Mouse (Mus musculus) splenic B cell, adult 2 months (primary cell): ENCODE data around the gene Dqx1.

Experiments used
- DNase-seq: peaks from one replicate; pipeline ENCODE4 v3.0.0-alpha.2; 2011; ENCODE audit warnings: low read depth, low spot score
- H3K27me3 ChIP-seq: 2 replicates; pipeline ENCODE4 v1.6.1; 2012; ENCODE audit warnings: mild to moderate bottlenecking, low read length, moderate library complexity, mixed read lengths; ENCODE audit not compliant: control insufficient read depth, poor library complexity, insufficient read depth, severe bottlenecking
- H3K36me3 ChIP-seq: 2 replicates; pipeline ENCODE4 v1.6.1; 2012; ENCODE audit warnings: mild to moderate bottlenecking, low read length, moderate library complexity, mixed read lengths; ENCODE audit not compliant: control insufficient read depth, poor library complexity, insufficient read depth, severe bottlenecking

Dqx1 gene

GRCm38 (mm10) chr6:83025221-83025620 is 32.4 kb upstream of the Dqx1 start:
- no peaks in the 10 kb centered on the region; the same call in 1 of the 2 replicates for H3K36me3 ChIP-seq
- no peak for DNase-seq
- no peaks in the 10 kb centered on the region; the same call in 1 of the 2 replicates for H3K27me3 ChIP-seq

DNA sequence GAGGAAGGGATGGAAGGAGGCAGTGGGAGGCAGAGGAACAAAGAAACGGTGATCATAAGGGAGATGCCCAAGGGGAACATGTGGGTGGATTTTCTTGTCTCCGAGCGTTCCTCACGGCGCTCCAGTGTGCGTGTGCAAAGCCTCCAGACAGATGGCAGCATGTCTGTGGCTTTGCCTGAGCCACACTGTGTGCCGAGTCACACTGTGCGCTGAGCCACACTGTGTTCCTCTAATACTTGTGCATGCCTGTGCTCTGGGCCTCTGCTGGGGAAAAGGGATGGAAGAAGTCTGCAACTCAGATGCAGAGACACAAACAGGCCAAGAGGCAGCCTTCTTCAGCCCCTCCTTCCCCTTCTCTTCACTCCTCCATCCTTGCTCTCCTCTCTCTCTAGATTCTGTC is 30.4 kb upstream of the Dqx1 start:
- peaks cover 8% of the 10 kb centered on the region for H3K36me3 ChIP-seq
- DNase-seq = no peak

DNA sequence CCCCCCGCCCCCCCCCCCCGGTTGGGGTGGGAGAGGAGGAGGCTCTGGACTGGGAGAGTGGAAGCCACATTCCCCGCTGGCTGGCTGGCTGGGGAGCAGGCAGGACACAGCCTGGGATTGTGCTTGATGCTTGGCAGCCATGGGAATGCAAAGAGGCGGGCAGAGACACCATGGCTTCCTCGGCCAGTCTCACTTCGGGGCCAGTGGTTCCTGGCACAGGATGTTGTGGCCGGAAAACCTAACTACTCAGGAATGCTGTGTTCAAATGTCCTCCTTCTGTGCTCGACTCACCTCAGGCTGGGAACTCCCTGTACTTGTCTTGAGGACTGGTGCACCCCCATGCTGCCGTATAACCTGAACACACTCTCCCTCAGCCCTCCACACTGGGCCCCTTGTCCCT is 29.9 kb upstream of the Dqx1 start:
- no peak for DNase-seq
- H3K36me3 ChIP-seq = peaks cover 8% of the 10 kb centered on the region

More for the DNA sequence above, 30.4 kb upstream of the Dqx1 start:
- H3K27me3 ChIP-seq = no peaks in the 10 kb centered on the region; the same call in 1 of the 2 replicates

GRCm38 (mm10) chr6:83029777-83030176 is 27.9 kb upstream of the Dqx1 start:
- no peak for DNase-seq
- H3K27me3 ChIP-seq = no peaks in the 10 kb centered on the region
- peaks cover 8% of the 10 kb centered on the region for H3K36me3 ChIP-seq

More for the DNA sequence above, 29.9 kb upstream of the Dqx1 start:
- no peaks in the 10 kb centered on the region; the same call in 1 of the 2 replicates for H3K27me3 ChIP-seq

GRCm38 (mm10) chr6:83031111-83031510 is 26.5 kb upstream of the Dqx1 start:
- Histone ChIP-seq H3K36me3 (peaks cover 8% of the 10 kb centered on the region), H3K27me3 (no peaks in the 10 kb centered on the region)
- no peak for DNase-seq

GRCm38 (mm10) chr6:83031921-83032590 is 25.6 kb upstream of the Dqx1 start:
- no peak for DNase-seq
- Histone ChIP-seq H3K36me3 (peaks cover 8% of the 10 kb centered on the region), H3K27me3 (no peaks in the 10 kb centered on the region)

DNA sequence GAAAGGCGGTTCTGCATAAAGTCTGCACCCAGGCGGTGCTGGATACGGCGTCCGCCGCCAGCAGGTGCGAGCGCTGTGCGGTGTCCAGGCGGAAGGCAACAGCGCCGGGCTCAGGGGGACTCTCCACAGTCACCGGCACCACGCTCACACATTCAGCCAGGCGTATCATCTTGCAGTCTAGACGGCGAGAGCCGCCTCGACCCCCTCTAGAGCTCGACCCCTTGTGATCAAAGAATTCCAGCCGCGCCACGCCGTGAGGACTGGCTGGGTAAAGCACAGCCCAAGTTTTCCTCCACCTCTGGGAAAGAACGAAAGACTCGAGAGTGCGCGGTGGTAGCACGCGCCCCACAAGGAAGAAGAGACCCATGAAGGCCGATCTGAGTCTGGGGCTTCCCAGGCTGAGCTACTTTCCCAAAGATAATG is 24.9 kb upstream of the Dqx1 start:
- no peaks in the 10 kb centered on the region for H3K27me3 ChIP-seq
- DNase-seq = peak; percentile 66
- peaks cover 8% of the 10 kb centered on the region for H3K36me3 ChIP-seq

- Histone ChIP-seq H3K27me3 (no peaks in the 10 kb centered on the region), H3K36me3 (peaks cover 8% of the 10 kb centered on the region)
- DNase-seq = peak; percentile 78
These were observed 24.1 kb upstream of the Dqx1 start, which contains the start of the genes Dok1 and Loxl3 for GRCm38 (mm10) chr6:83033249-83034185. Gene Dok1 (minus strand): TSS chr6:83033471. Gene Loxl3 (plus strand): TSS chr6:83034173.

- H3K36me3 ChIP-seq = peaks cover 8% of the 10 kb centered on the region
- no peaks in the 10 kb centered on the region for H3K27me3 ChIP-seq
- DNase-seq = no peak
These were observed 23.1 kb upstream of the Dqx1 start for GRCm38 (mm10) chr6:83034463-83035055.

- Histone ChIP-seq H3K36me3 (no peaks in the 10 kb centered on the region), H3K27me3 (no peaks in the 10 kb centered on the region)
- DNase-seq = no peak
These were observed 20.5 kb upstream of the Dqx1 start for GRCm38 (mm10) chr6:83037188-83037587.

GRCm38 (mm10) chr6:83038496-83039012 is 19.1 kb upstream of the Dqx1 start:
- Histone ChIP-seq H3K36me3 (no peaks in the 10 kb centered on the region), H3K27me3 (no peaks in the 10 kb centered on the region)
- peak; percentile 97 for DNase-seq

GRCm38 (mm10) chr6:83040601-83041000 is 17.0 kb upstream of the Dqx1 start:
- H3K27me3 ChIP-seq = no peaks in the 10 kb centered on the region
- H3K36me3 ChIP-seq = no peaks in the 10 kb centered on the region
- no peak for DNase-seq

DNA sequence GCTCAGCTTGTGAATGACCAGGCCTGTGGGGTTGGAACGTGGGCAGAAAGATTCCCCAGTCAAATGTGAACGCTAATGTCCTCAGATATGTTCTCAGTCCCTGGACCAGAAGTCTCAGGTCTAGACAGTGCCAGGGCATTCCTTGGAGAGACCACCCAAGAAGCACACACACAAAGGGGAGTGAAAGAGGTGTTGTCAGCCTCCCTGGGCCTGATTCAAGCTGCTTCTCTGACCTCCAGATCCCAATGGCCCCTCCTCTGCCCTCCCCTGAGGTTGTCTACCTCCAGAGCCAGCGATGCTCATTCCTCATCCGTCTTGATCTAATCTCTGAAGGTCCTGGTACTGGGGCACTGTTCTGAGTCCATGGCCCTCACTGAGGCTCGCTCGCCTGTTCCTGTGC is 14.1 kb upstream of the Dqx1 start:
- no peaks in the 10 kb centered on the region for H3K27me3 ChIP-seq
- no peak for DNase-seq
- no peaks in the 10 kb centered on the region for H3K36me3 ChIP-seq

DNA sequence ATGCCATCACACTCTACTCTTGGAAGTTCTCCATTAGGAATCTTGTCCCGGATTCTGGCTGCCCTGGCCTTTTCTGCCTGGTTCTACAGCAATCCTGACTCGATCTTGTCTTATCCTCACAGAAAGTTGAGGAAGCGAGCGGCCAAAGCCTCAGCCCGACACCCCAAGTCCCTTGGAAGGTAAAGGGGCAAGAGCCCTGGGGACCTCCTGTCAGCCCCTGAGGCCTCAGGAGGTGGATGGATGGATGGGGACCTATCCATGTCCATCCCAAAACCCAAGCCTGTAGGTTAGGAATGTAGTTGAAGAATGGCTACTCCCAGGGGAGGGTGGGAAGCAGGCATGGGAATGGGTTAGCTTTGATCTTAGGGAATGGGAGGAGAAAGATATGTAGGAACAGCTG is 13.7 kb upstream of the Dqx1 start:
- H3K36me3 ChIP-seq = no peaks in the 10 kb centered on the region
- no peaks in the 10 kb centered on the region for H3K27me3 ChIP-seq
- DNase-seq = no peak
